Mouse (Mus musculus) lung, embryonic 14.5 days (tissue): ENCODE results near the gene Spaca7. TPM values are rescaled to one million over a fixed set of nuclear protein-coding genes. Genes with fewer than 3 reads are reported as not detected.

Experiments used
- ATAC-seq: fragments of 200-750 bp; cut with Nextera tagmentation; 2 replicates; pipeline ENCODE4 v1.8.0; 2017; ENCODE audit warnings: mild to moderate bottlenecking, moderate TSS enrichment, moderate library complexity; ENCODE audit not compliant: insufficient read depth
- DNase-seq: peaks from one replicate; pipeline ENCODE4 v3.0.0-alpha.2; 2015
- H3K27ac ChIP-seq: fragments of 300-500 bp; sonication (generic); 2 replicates; pipeline ENCODE4 v1.5.1; 2014; ENCODE audit warnings: low read depth, mild to moderate bottlenecking, moderate library complexity
- H3K27me3 ChIP-seq: fragments of 300-500 bp; sonication (generic); 2 replicates; pipeline ENCODE4 v1.6.1; 2014; ENCODE audit warnings: low read length, control low read depth; ENCODE audit not compliant: insufficient read depth
- H3K36me3 ChIP-seq: fragments of 300-500 bp; sonication (generic); 2 replicates; pipeline ENCODE4 v1.6.1; 2014; ENCODE audit warnings: control low read depth; ENCODE audit not compliant: insufficient read depth
- H3K4me1 ChIP-seq: fragments of 300-500 bp; sonication (generic); 2 replicates; pipeline ENCODE4 v1.6.1; 2014; ENCODE audit warnings: antibody characterized with exemption, control low read depth; ENCODE audit not compliant: insufficient read depth
- H3K4me2 ChIP-seq: fragments of 300-500 bp; sonication (generic); 2 replicates; pipeline ENCODE4 v1.6.1; 2014; ENCODE audit warnings: mild to moderate bottlenecking
- H3K4me3 ChIP-seq: fragments of 300-500 bp; sonication (generic); 2 replicates; pipeline ENCODE4 v1.5.1; 2014; ENCODE audit warnings: low read depth, low read length
- H3K9ac ChIP-seq: fragments of 300-500 bp; sonication (generic); 2 replicates; pipeline ENCODE4 v1.6.1; 2014
- H3K9me3 ChIP-seq: fragments of 300-500 bp; sonication (generic); 2 replicates; pipeline ENCODE4 v1.6.1; 2016; ENCODE audit warnings: low read depth, low read length, control low read depth
- CTCF ChIP-seq: IDR thresholded peaks from 2 replicates; pipeline ENCODE4 v1.5.1; 2016; ENCODE audit warnings: antibody characterized with exemption, low read depth
- WGBS: fragments of 180-500 bp; shearing (Covaris S2); extraction: QIAGEN DNeasy Blood & Tissue Kit; methylation state at CpG from one replicate; pipeline ENCODE4 v1.1.7; 2014; 5-methylcytosine and 5-hydroxymethylcytosine counted together
- polyA plus RNA-seq: library from polyadenylated mRNA; unstranded; fragments of >200 nt; fragmentation: Nextera tagmentation; extraction: Ambion mirVana; gene quantifications from 2 replicates; pipeline ENCODE4 v1.2.1, GENCODE M21; 2014

The Spaca7 gene
- polyA plus RNA-seq, 1 experiment from 2014 or later: not detected

DNA sequence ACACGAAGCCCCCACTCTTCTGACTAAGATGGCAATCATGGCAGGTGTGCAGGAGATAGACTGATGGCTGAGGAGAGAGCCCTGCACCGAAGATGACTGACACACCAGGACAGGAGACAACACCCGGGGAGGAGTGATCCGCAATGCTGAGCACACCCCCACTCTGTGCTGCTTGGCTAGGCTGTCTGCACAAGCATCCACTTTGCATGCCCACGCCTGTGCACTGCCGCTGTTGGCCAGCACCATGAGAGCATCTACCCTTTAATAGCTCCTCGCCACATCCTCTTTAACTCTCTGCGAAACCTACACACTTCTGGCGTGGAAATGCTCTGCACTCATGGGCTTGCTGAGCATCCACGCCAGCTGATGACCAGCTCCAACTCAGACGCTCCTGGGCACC lies 65.6 kb downstream of the Spaca7 start:
- no peak for TF ChIP-seq CTCF
- Histone ChIP-seq H3K27ac (no peak overlapping the region), H3K4me3 (no peak overlapping the region), H3K9me3 (no peaks in the 10 kb centered on the region), H3K36me3 (peaks cover 62% of the 10 kb centered on the region), H3K4me2 (no peak overlapping the region), H3K4me1 (no peaks in the 10 kb centered on the region), H3K27me3 (no peaks in the 10 kb centered on the region), H3K9ac (no peak overlapping the region)
- ATAC-seq (no peak), DNase-seq (no peak)
- 87% methylated on average over 11 of the region's 11 CpGs for WGBS

DNA sequence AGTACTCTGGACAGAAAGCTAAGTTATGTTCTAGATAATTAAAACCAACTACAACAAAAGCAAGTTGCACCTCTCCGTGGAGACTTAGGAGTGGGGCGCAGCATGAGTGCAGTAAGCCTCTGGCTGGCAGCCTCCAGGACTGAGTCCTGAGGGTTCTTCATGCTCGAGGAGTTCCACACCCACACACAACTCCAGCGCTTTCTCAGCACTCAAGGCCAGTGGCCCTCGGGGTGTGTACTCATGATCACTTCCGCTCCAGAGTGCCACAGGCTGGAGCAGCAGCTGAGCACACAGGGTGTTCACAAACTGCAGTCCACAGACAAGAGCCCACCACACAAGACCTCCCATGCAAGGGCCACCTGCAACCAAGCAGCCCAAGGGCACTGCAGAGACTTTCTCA lies 68.7 kb downstream of the Spaca7 start:
- Histone ChIP-seq H3K4me2 (no peak overlapping the region), H3K27ac (no peak overlapping the region), H3K9me3 (no peaks in the 10 kb centered on the region), H3K4me1 (no peaks in the 10 kb centered on the region), H3K9ac (no peak overlapping the region), H3K36me3 (peaks cover 68% of the 10 kb centered on the region), H3K4me3 (no peak overlapping the region), H3K27me3 (no peaks in the 10 kb centered on the region)
- no peak for TF ChIP-seq CTCF
- no peak for ATAC-seq
- DNase-seq: no peak
- WGBS: 86% methylated on average over 6 of the region's 6 CpGs

DNA sequence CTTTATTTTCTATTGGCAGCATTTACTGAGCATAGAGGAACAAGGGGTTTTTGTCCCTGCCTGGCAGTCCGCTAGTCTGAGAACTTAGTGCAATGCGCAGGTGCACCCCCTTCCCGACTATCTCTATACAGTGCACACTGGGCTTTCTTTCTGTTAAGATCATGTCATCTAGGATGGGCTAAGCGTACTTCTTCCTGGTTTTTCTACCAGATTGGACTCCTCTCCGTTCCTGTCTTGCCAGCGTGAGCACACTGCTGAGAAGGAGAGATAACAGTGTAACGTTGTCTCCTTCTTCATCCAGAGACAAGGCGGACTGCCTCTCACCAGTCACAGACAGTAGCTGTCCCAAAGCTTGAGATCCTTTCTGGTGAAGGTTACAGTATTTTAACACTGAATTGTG lies 71.5 kb downstream of the Spaca7 start:
- DNase-seq (no peak), ATAC-seq (no peak)
- Histone ChIP-seq H3K9ac (no peak overlapping the region), H3K9me3 (no peaks in the 10 kb centered on the region), H3K36me3 (peaks cover 75% of the 10 kb centered on the region), H3K4me3 (no peak overlapping the region), H3K27me3 (no peaks in the 10 kb centered on the region), H3K4me1 (no peaks in the 10 kb centered on the region), H3K27ac (no peak overlapping the region), H3K4me2 (no peak overlapping the region)
- TF ChIP-seq CTCF: no peak
- 82% methylated on average over 8 of the region's 8 CpGs for WGBS

DNA sequence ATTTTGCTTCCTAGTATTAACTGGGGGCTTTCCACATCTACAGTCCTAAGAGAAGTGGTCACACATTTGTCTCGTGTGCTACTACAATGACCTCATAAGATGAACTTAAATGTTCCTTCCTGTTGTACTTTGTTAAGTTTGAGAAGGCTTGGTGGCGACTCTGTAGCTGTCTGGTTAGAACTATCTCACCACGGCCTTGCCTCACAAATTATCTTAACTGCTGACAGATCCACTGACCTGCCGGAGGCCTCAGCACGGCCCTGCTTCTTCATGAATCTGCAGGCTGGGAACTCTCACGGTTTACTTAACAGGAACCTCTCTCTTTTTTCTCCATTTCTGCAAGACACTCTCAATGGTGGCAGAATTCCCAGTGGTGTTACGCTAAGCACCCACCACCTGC lies 72.1 kb downstream of the Spaca7 start:
- no peak for ATAC-seq
- WGBS: 70% methylated on average over 7 of the region's 7 CpGs
- Histone ChIP-seq H3K36me3 (peaks cover 75% of the 10 kb centered on the region), H3K27ac (no peak overlapping the region), H3K4me2 (no peak overlapping the region), H3K4me3 (no peak overlapping the region), H3K9me3 (no peaks in the 10 kb centered on the region), H3K9ac (no peak overlapping the region), H3K4me1 (no peaks in the 10 kb centered on the region), H3K27me3 (no peaks in the 10 kb centered on the region)
- no peak for DNase-seq
- TF ChIP-seq CTCF: no peak

DNA sequence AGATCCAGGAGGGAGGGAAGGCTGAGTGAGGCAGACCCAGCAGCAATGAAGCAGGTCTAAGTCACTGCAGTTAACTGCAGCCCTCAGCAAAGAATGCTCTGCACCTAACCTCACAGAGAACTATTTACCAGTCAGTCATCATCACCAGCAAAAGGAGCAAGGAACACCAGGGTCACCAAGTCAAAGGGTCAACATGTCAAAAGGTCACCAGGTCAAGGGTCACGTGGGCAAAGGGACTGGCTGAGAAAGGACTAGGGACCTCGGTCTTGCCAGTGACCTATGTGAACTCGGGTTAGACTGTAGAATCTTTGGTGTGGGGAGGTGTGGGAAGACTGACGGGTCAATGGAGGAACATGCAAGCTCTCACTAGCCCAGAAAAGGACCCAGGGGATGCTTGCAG lies 73.7 kb downstream of the Spaca7 start:
- TF ChIP-seq CTCF: no peak
- peaks cover 74% of the 10 kb centered on the region for H3K36me3 ChIP-seq
- no peaks in the 10 kb centered on the region for H3K4me1 ChIP-seq
- no peak overlapping the region for H3K4me2 ChIP-seq
- H3K27ac ChIP-seq: no peak overlapping the region
- H3K9ac ChIP-seq: no peak overlapping the region
- 61% methylated on average over 4 of the region's 4 CpGs for whole genome bisulfite sequencing
- no peaks in the 10 kb centered on the region for H3K9me3 ChIP-seq
- no peak overlapping the region for H3K4me3 ChIP-seq
- H3K27me3 ChIP-seq: no peaks in the 10 kb centered on the region
- ATAC-seq: no peak
- no peak for DNase-seq

DNA sequence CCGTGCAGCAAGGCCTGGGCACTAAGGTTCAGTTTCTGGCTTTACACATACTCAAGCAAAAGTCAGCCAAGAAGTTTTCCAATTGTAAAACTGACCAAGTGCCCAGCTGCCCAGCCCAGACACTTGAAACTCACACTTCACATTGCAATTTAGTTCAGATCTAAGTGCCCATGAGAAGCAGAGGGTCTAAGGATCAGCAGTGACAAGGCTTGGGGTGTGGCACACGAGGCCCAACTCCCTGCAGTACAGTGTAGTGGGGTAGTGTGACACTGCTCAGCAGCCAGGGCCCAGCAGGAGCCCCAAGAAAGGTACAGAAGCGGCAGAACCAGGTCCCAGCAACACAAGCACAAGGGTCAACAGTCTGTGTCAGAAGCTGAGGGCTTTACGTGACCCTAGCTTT lies 76.1 kb downstream of the Spaca7 start:
- Histone ChIP-seq H3K4me1 (no peaks in the 10 kb centered on the region), H3K36me3 (peaks cover 88% of the 10 kb centered on the region), H3K9me3 (no peaks in the 10 kb centered on the region), H3K27ac (no peak overlapping the region), H3K4me3 (no peak overlapping the region), H3K27me3 (no peaks in the 10 kb centered on the region), H3K4me2 (no peak overlapping the region), H3K9ac (no peak overlapping the region)
- 90% methylated on average over 4 of the region's 4 CpGs for WGBS
- DNase-seq (no peak), ATAC-seq (no peak)
- TF ChIP-seq CTCF: no peak

Other genes with a start within 250 kb of the Spaca7 start
- 0.04 TPM in 1 of 2 replicates, not detected in the other for gene Sox1, start 177.7 kb upstream of the Spaca7 start, polyA plus RNA-seq
- 57.2 and 59.3 TPM in 2 replicates for gene Tubgcp3, start 99.2 kb downstream of the Spaca7 start, polyA plus RNA-seq
- gene Atp11a, start 184.0 kb downstream of the Spaca7 start, polyA plus RNA-seq: 23.2 and 26.7 TPM in 2 replicates